Mouse (Mus musculus) hindbrain, postnatal 0 days (tissue): ENCODE results near the gene Mob3b. TPM values are rescaled to one million over a fixed set of nuclear protein-coding genes. Genes with fewer than 3 reads are reported as not detected.
"Not testable (repeated sequence)": the region's sequence is repeated elsewhere in the genome, so short reads cannot be mapped to it uniquely, and the experiment has no call there.

Experiments
- ATAC-seq: fragments of 200-750 bp; cut with Nextera tagmentation; 2 replicates; pipeline ENCODE4 v1.8.0; 2017; ENCODE audit warnings: mild to moderate bottlenecking, moderate TSS enrichment, moderate library complexity
- DNase-seq: peaks from one replicate; pipeline ENCODE4 v3.0.0-alpha.2; 2015; ENCODE audit warnings: low spot score
- H3K27ac ChIP-seq: fragments of 300-500 bp; sonication (generic); 2 replicates; pipeline ENCODE4 v1.5.1; 2014; ENCODE audit warnings: mild to moderate bottlenecking
- H3K27me3 ChIP-seq: fragments of 300-500 bp; sonication (generic); 2 replicates; pipeline ENCODE4 v1.6.1; 2014; ENCODE audit warnings: low read length, mixed read lengths; ENCODE audit not compliant: insufficient read depth
- H3K36me3 ChIP-seq: fragments of 300-500 bp; sonication (generic); 2 replicates; pipeline ENCODE4 v1.6.1; 2014; ENCODE audit warnings: low read length, mixed read lengths; ENCODE audit not compliant: insufficient read depth
- H3K4me1 ChIP-seq: fragments of 300-500 bp; sonication (generic); 2 replicates; pipeline ENCODE4 v1.6.1; 2014; ENCODE audit warnings: antibody characterized with exemption, low read length, mixed read lengths; ENCODE audit not compliant: insufficient read depth
- H3K4me2 ChIP-seq: fragments of 300-500 bp; sonication (generic); 2 replicates; pipeline ENCODE4 v1.6.1; 2014; ENCODE audit warnings: low read depth, mild to moderate bottlenecking, low read length, moderate library complexity, mixed read lengths
- H3K4me3 ChIP-seq: fragments of 300-500 bp; sonication (generic); 2 replicates; pipeline ENCODE4 v1.5.1; 2014; ENCODE audit warnings: low read length
- H3K9ac ChIP-seq: fragments of 300-500 bp; sonication (generic); replicated peaks from 2 replicates; pipeline ENCODE4 v1.6.1; 2014; ENCODE audit warnings: mild to moderate bottlenecking, low read length, moderate library complexity, mixed read lengths
- H3K9me3 ChIP-seq: fragments of 300-500 bp; sonication (generic); 2 replicates; pipeline ENCODE4 v1.6.1; 2016; ENCODE audit warnings: low read length, mixed read lengths
- CTCF ChIP-seq: IDR thresholded peaks from 2 replicates; pipeline ENCODE4 v1.5.1; 2016; ENCODE audit warnings: antibody characterized with exemption, control low read depth, low read depth
- WGBS: fragments of 180-500 bp; shearing (Covaris S2); extraction: QIAGEN DNeasy Blood & Tissue Kit; methylation state at CpG from one replicate; pipeline ENCODE4 v1.1.7; 2014; 5-methylcytosine and 5-hydroxymethylcytosine counted together
- polyA plus RNA-seq: library from polyadenylated mRNA; unstranded; fragments of >200 nt; fragmentation: Nextera tagmentation; extraction: Ambion mirVana; gene quantifications from 2 replicates; pipeline ENCODE4 v1.2.1, GENCODE M21; 2015
- total RNA-seq: library from RNA; depleted of rRNA; stranded (reverse); fragments of >200 nt; gene quantifications from 2 replicates; pipeline ENCODE4 v1.2.3, GENCODE M21; 2014; rRNA removed

Gene Mob3b
- total and polyA plus RNA-seq, 2 experiments from 2014 or later = 2.9 to 3.2 TPM

DNA sequence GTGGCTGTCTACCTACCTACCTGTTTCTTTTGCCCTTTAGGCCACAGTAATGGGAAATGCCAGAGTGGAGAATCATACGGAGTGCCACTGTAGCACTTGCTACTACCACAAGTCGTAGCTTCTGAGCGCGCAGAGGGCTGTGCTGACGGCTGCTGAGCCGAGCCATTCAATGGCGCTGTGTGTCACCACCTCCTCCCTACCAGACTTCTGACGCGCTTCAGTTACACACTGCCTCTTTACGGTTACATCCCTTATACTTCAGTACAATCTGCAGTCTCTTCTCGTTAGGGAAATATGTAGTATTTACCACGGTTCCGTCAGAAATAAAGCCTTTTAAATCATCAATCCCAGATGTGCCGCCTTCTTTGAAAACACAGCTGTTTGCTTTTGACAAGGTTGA lies 250.3 kb downstream of the Mob3b start:
- WGBS = 46% methylated on average over 14 of the region's 14 CpGs
- no peak overlapping the region for H3K4me3 ChIP-seq
- H3K4me2 ChIP-seq = 0 out of 2 replicates have a peak overlapping the region, but pooled peaks have one; percentile 19
- no peaks in the 10 kb centered on the region for H3K27me3 ChIP-seq
- peak; percentile 11 for DNase-seq
- no peak for TF ChIP-seq CTCF
- H3K27ac ChIP-seq = no peak overlapping the region
- H3K9ac ChIP-seq = no peak overlapping the region
- H3K36me3 ChIP-seq = no peaks in the 10 kb centered on the region
- ATAC-seq = no peak
- no peaks in the 10 kb centered on the region for H3K4me1 ChIP-seq
- no peaks in the 10 kb centered on the region for H3K9me3 ChIP-seq

DNA sequence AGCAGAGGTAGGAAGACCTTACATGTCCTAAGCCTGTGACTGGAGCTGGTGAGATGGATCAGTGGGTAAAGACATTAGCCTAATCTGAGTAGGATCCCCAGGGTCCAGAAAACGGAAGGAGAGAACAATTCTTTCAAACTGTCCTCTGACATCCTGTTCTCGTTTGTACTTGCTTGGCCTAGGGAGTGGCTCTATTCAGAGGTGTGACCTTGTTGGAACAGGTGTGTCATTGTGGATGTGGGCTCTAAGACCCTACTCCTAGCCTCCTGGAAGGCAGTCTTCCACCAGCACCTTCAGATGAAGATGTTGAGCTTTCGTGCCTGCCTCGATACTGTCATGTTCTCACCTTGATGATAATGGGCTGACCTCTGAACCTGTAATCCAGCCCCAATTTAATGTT lies 251.1 kb downstream of the Mob3b start:
- Histone ChIP-seq H3K9ac (no peak overlapping the region), H3K27me3 (no peaks in the 10 kb centered on the region), H3K4me2 (no peak overlapping the region), H3K9me3 (no peaks in the 10 kb centered on the region), H3K4me3 (no peak overlapping the region), H3K4me1 (no peaks in the 10 kb centered on the region), H3K36me3 (no peaks in the 10 kb centered on the region), H3K27ac (no peak overlapping the region)
- no peak for ATAC-seq
- WGBS = 82% methylated on average over 4 of the region's 4 CpGs
- no peak for TF ChIP-seq CTCF
- no peak for DNase-seq

DNA sequence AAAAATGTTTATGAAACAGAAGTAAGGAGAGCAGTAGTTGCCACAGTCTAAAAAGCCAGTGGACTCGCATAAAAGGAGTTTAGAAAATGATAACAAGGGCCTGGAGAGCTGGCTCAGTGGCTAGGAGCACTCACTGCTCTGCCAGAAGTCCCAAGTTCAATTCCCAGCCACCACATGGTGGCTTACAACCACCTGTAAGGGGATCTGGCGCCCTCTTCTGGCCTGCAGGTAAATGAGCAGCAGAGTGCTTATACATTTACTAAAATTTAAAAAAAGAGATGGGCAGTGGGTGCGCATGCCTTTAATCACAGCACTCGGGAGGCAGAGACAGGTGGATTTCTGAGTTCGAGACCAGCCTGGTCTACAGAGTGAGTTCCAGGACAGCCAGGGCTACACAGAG lies 251.9 kb downstream of the Mob3b start:
- no peak overlapping the region for H3K9ac ChIP-seq
- DNase-seq (no peak), ATAC-seq (no peak)
- 0 out of 2 replicates have a peak, but pooled peaks have one; percentile 17 for TF ChIP-seq CTCF
- H3K36me3 ChIP-seq = no peaks in the 10 kb centered on the region
- H3K4me3 ChIP-seq = no peak overlapping the region
- no peaks in the 10 kb centered on the region for H3K27me3 ChIP-seq
- no peak overlapping the region for H3K4me2 ChIP-seq
- H3K9me3 ChIP-seq = no peaks in the 10 kb centered on the region
- no peaks in the 10 kb centered on the region; the same call in 1 of the 2 replicates for H3K4me1 ChIP-seq
- no peak overlapping the region for H3K27ac ChIP-seq
- 65% methylated on average over 5 of the region's 5 CpGs for WGBS

- not testable (repeated sequence) for H3K9me3 ChIP-seq, H3K27ac ChIP-seq, H3K4me2 ChIP-seq, DNase-seq, H3K4me3 ChIP-seq, ATAC-seq, H3K36me3 ChIP-seq, H3K27me3 ChIP-seq, H3K4me1 ChIP-seq, H3K9ac ChIP-seq
- WGBS = 82% methylated on average over 3 of the region's 3 CpGs
Observed at GRCm38 (mm10) chr4:34901582-34901981, 255.7 kb downstream of the Mob3b start.

DNA sequence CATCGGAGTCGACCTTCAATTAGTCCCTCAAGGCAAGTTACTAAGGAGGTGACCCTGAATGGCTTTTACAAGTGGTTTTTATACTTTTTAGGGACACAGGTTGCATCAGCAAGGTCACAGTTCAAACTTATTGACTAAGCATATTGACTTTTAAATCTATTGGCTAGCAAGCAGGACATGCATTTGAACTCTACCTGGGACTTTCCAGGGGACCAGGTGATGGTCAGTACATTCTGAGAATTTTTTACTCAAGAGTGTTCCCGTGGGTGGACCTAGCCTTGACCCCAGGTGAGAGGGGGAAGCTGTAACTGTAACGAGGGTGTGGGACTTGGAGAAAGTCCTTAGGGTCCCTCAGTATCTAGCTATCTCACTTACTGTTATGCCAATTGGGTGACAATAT lies 256.1 kb downstream of the Mob3b start:
- DNase-seq (no peak), ATAC-seq (no peak)
- Histone ChIP-seq H3K27me3 (no peaks in the 10 kb centered on the region), H3K9me3 (no peaks in the 10 kb centered on the region), H3K27ac (no peak overlapping the region), H3K9ac (no peak overlapping the region), H3K4me1 (no peaks in the 10 kb centered on the region; the same call in 1 of the 2 replicates), H3K4me2 (no peak overlapping the region), H3K4me3 (no peak overlapping the region), H3K36me3 (no peaks in the 10 kb centered on the region)
- TF ChIP-seq CTCF = no peak
- WGBS = 85% methylated on average over 4 of the region's 4 CpGs

DNA sequence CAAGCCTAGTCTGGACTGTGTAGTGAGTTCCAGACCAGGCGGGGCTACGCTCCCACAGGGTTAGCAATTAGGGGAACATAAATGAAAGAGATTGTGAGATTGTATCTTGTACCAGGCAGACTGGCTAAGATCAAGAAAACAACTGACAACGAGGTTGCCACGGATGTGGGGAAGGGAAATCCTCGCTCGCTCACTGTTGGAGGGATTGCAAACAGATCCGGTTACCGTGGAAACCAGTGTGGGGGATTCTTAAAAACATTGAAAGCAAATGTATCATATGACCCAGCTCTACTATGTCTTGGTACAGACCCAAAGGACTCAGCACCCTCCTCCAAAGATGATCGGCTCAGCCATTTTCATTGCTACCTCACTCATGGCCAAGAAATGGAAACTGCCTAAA lies 257.1 kb downstream of the Mob3b start:
- H3K36me3 ChIP-seq = no peaks in the 10 kb centered on the region
- WGBS = 45% methylated on average over 9 of the region's 9 CpGs
- no peaks in the 10 kb centered on the region for H3K27me3 ChIP-seq
- no peak overlapping the region for H3K4me3 ChIP-seq
- ATAC-seq (peak; percentile 82), DNase-seq (peak; percentile 66)
- no peak for TF ChIP-seq CTCF
- H3K4me2 ChIP-seq = peak overlapping the region; percentile 14; the same call in 1 of the 2 replicates
- no peak overlapping the region for H3K9ac ChIP-seq
- H3K9me3 ChIP-seq = no peaks in the 10 kb centered on the region
- no peaks in the 10 kb centered on the region; the same call in 1 of the 2 replicates for H3K4me1 ChIP-seq
- no peak overlapping the region for H3K27ac ChIP-seq

- Histone ChIP-seq H3K36me3 (no peaks in the 10 kb centered on the region), H3K4me1 (no peaks in the 10 kb centered on the region; the same call in 1 of the 2 replicates), H3K27me3 (no peaks in the 10 kb centered on the region), H3K4me2 (no peak overlapping the region), H3K9ac (no peak overlapping the region), H3K4me3 (no peak overlapping the region), H3K27ac (no peak overlapping the region), H3K9me3 (no peaks in the 10 kb centered on the region)
- no peak for DNase-seq
- WGBS = 96% methylated on average over 1 of the region's 1 CpGs
- TF ChIP-seq CTCF = no peak
- no peak for ATAC-seq
Observed at GRCm38 (mm10) chr4:34899322-34899721, 258.0 kb downstream of the Mob3b start.

Other genes starting within 250 kb of the Mob3b start
- not detected in 2 replicates for gene Ifnk, start 5.4 kb downstream of the Mob3b start, total RNA-seq
- gene Ifnk, start 5.4 kb downstream of the Mob3b start, polyA plus RNA-seq = not detected in 2 replicates
- 42.3 and 49.7 TPM in 2 replicates for gene C9orf72, start 68.7 kb upstream of the Mob3b start, total RNA-seq
- 36.0 and 40.4 TPM in 2 replicates for gene C9orf72, start 68.7 kb upstream of the Mob3b start, polyA plus RNA-seq